Mouse (Mus musculus) layer of hippocampus, adult 2 months (tissue): ENCODE results near the gene Cyp46a1. TPM values are rescaled to one million over a fixed set of nuclear protein-coding genes. Genes with fewer than 3 reads are reported as not detected.

ENCODE experiments used
- DNase-seq, 2 experiments: peaks; one replicate each; pipeline ENCODE4 v3.0.0; 2022; ENCODE audit warnings: low spot score in 2 of 2
- H3K27ac ChIP-seq: fragments of 200-600 bp; 2 replicates; pipeline ENCODE4 v1.8.1; 2022
- H3K4me3 ChIP-seq: fragments of 200-600 bp; 2 replicates; pipeline ENCODE4 v1.8.1; 2022; ENCODE audit warnings: mild to moderate bottlenecking
- CTCF ChIP-seq: fragments of 200-600 bp; conservative IDR thresholded peaks from 2 replicates; pipeline ENCODE4 v1.8.1; 2022; ENCODE audit warnings: antibody characterized with exemption, mild to moderate bottlenecking, moderate library complexity
- total RNA-seq, 2 experiments: library from RNA; stranded (reverse); gene quantifications; 2 replicates each; pipeline ENCODE4 v1.2.3; 2021

Cyp46a1 gene
- total RNA-seq, 2 experiments from 2014 or later, result 169 TPM

GRCm38 (mm10) chr12:108399191-108399590 lies 65.0 kb downstream of the Cyp46a1 start:
- H3K4me3 ChIP-seq, result no peak overlapping the region
- no peak overlapping the region for H3K27ac ChIP-seq
- no peak for DNase-seq
- no peak for TF ChIP-seq CTCF

- no peak for TF ChIP-seq CTCF
- H3K27ac ChIP-seq, result no peak overlapping the region
- no peak overlapping the region for H3K4me3 ChIP-seq
- no peak for DNase-seq
Observed at GRCm38 (mm10) chr12:108400951-108401350, 66.8 kb downstream of the Cyp46a1 start.

DNA sequence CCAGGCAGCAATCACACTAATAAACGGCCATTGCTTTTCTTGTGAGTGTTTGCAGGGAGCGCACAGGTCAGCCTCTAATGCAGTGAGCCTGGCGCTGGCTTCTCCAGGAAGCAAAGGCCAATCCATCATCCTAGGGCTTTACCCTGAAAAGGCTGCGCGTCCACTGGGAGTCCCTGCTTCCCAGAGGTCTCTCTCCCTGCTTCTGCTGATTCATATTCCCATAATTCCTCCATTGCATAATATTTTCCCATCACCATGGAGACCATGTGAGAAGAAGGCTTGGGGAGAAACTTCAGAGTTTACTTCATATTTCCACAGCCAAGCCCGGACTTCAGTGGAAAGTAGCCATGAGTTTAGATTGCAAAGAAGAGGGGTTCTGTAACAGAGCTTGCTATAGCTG lies 69.8 kb downstream of the Cyp46a1 start:
- peak in 1 of 2 experiments; percentile 56 for DNase-seq
- TF ChIP-seq CTCF, result no peak
- Histone ChIP-seq H3K27ac (peak overlapping the region; percentile 79), H3K4me3 (no peak overlapping the region)

- no peak overlapping the region for H3K27ac ChIP-seq
- no peak overlapping the region for H3K4me3 ChIP-seq
- no peak for DNase-seq
- TF ChIP-seq CTCF, result no peak
Observed at GRCm38 (mm10) chr12:108409100-108409499, 74.9 kb downstream of the Cyp46a1 start.

DNA sequence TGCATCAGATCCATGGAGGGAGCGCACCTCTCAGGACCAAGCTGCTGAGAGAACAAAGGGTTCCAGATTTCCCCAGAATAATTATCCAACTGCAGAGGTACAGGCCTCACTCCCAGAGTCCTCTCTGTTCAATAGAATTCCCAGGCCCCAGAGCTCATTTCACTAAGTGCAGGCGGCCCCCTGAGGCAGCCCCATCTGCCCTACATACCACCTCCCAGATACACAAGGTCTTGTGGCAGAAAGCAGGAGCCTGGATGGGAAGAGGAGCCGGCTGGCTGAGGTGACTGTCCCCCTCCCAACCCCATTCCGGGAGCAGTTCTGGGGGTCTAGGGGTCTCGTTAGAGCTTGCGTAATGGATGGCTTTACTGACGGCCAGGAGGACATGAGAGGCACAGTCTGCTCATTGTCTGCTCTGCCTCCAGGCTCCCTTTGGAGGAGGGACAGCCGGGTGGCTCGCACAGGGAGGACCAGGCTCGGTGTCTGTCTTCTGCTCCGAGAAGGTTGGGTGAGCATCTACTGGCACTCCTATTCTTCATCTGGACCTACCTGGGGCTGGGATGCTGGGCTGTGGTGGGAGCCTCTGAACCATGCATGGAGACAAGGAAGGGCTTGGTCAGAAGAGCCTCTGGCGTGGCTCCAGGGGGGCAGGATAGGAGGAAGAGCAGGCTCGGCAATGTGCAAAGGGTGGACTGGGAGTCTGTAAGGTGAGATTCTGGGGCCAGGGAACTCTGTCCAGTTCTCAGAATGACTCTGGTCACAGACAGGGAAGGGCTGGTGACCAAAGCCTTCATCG lies 76.4 kb downstream of the Cyp46a1 start:
- Histone ChIP-seq H3K27ac (peak overlapping the region; percentile 50), H3K4me3 (peak overlapping the region; percentile 20; the same call in 1 of the 2 replicates)
- DNase-seq, result no peak
- no peak for TF ChIP-seq CTCF

Other genes starting within 250 kb of the Cyp46a1 start
- gene Setd3, start 155.1 kb upstream of the Cyp46a1 start, total RNA-seq, result 100 to 1,000 TPM; 148 to 154 TPM
- gene Ccnk, start 154.8 kb upstream of the Cyp46a1 start, total RNA-seq, result 10 to 100 TPM; 29.6 to 30.8 TPM
- gene Ccdc85c, start 59.0 kb upstream of the Cyp46a1 start, total RNA-seq, result 10 to 100 TPM; 68.4 to 68.5 TPM
- gene Hhipl1, start 28.1 kb upstream of the Cyp46a1 start, total RNA-seq, result 1 to 10 TPM; 5.1 to 6.4 TPM
- 10 to 100 TPM; 46.6 to 47.4 TPM for gene Eml1, start 36.6 kb downstream of the Cyp46a1 start, total RNA-seq
- gene Evl, start 220.3 kb downstream of the Cyp46a1 start, total RNA-seq, result 100 to 1,000 TPM; 194 to 199 TPM